Mouse (Mus musculus): ENCODE results near the gene Smarcc2. TPM values are rescaled to one million over a fixed set of nuclear protein-coding genes. Genes with fewer than 3 reads are reported as not detected.
A peak's percentile ranks its signal among the peaks of the same experiment; 100 is the strongest.
"Not testable (repeated sequence)": the region's sequence is repeated elsewhere in the genome, so short reads cannot be mapped to it uniquely, and the experiment has no call there.

Gene Smarcc2
- polyA plus RNA-seq, 1 experiment from 2014 or later: 178 TPM

DNA sequence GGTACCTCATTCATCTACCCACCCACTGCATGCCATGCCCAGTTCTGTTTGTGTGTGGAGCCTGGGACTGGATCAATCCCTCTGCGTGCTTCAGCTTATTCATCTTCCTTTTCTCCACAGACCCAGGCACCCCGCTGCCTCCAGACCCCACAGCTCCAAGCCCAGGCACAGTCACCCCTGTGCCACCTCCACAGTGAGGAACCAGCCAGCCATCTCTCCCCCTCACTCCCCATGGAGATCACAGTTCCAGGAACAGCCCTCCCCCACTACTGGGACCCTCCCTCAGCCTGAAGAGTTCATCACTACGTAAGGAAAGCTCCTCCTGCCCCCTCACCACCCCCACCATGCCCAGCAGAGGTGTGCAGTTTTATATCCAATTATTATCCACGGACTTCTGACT is 29.7 kb downstream of the Smarcc2 start:
- H3K36me3 ChIP-seq (ENCODE audit: control insufficient read depth, insufficient read depth, low read length): peaks cover 79% of the 10 kb centered on the region
- H3K4me3 ChIP-seq (ENCODE audit: low read depth, low read length): no peak overlapping the region
- no peak overlapping the region for H3K4me2 ChIP-seq (ENCODE audit: low read length)
- H3K27ac ChIP-seq (ENCODE audit: low read depth, low read length): no peak overlapping the region
- WGBS: 87% methylated on average over 4 of the region's 4 CpGs
- H3K9me3 ChIP-seq (replicated peaks; ENCODE audit: control insufficient read depth, low read length): no peaks in the 10 kb centered on the region
- DNase-seq (ENCODE audit: low spot score): no peak
- peaks cover 4% of the 10 kb centered on the region; the same call in 1 of the 2 replicates for H3K4me1 ChIP-seq (ENCODE audit: control insufficient read depth, insufficient read depth, low read length)
- ATAC-seq: no peak
- H3K9ac ChIP-seq (ENCODE audit: low read length): no peak overlapping the region
- no peaks in the 10 kb centered on the region for H3K27me3 ChIP-seq (replicated peaks; ENCODE audit: control insufficient read depth, insufficient read depth, low read length)

- H3K27ac ChIP-seq (ENCODE audit: low read depth, low read length): no peak overlapping the region
- 68% methylated on average over 5 of the region's 5 CpGs for WGBS
Measured at GRCm38 (mm10) chr10:128489380-128489779, 30.3 kb downstream of the Smarcc2 start.

GRCm38 (mm10) chr10:128489785-128490184 is 30.7 kb downstream of the Smarcc2 start:
- Histone ChIP-seq H3K9me3 (replicated peaks; ENCODE audit: control insufficient read depth, low read length) (no peaks in the 10 kb centered on the region), H3K4me1 (ENCODE audit: control insufficient read depth, insufficient read depth, low read length) (peaks cover 8% of the 10 kb centered on the region), H3K36me3 (ENCODE audit: control insufficient read depth, insufficient read depth, low read length) (peaks cover 69% of the 10 kb centered on the region), H3K4me2 (ENCODE audit: low read length) (no peak overlapping the region), H3K9ac (ENCODE audit: low read length) (no peak overlapping the region), H3K4me3 (ENCODE audit: low read depth, low read length) (no peak overlapping the region), H3K27ac (ENCODE audit: low read depth, low read length) (no peak overlapping the region), H3K27me3 (replicated peaks; ENCODE audit: control insufficient read depth, insufficient read depth, low read length) (no peaks in the 10 kb centered on the region)
- WGBS: 46% methylated on average over 4 of the region's 4 CpGs
- no peak for DNase-seq (ENCODE audit: low spot score)
- no peak for ATAC-seq

More at GRCm38 (mm10) chr10:128489380-128489779, 30.3 kb downstream of the Smarcc2 start:
- H3K4me2 ChIP-seq (ENCODE audit: low read length): no peak overlapping the region
- H3K4me1 ChIP-seq (ENCODE audit: control insufficient read depth, insufficient read depth, low read length): peaks cover 4% of the 10 kb centered on the region; the same call in 1 of the 2 replicates
- ATAC-seq (no peak), DNase-seq (ENCODE audit: low spot score) (no peak)
- H3K27me3 ChIP-seq (replicated peaks; ENCODE audit: control insufficient read depth, insufficient read depth, low read length): no peaks in the 10 kb centered on the region
- H3K4me3 ChIP-seq (ENCODE audit: low read depth, low read length): no peak overlapping the region
- H3K9me3 ChIP-seq (replicated peaks; ENCODE audit: control insufficient read depth, low read length): no peaks in the 10 kb centered on the region
- peaks cover 73% of the 10 kb centered on the region for H3K36me3 ChIP-seq (ENCODE audit: control insufficient read depth, insufficient read depth, low read length)
- H3K9ac ChIP-seq (ENCODE audit: low read length): no peak overlapping the region

GRCm38 (mm10) chr10:128490232-128490631 is 31.2 kb downstream of the Smarcc2 start:
- Histone ChIP-seq H3K27me3 (replicated peaks; ENCODE audit: control insufficient read depth, insufficient read depth, low read length) (no peaks in the 10 kb centered on the region), H3K36me3 (ENCODE audit: control insufficient read depth, insufficient read depth, low read length) (peaks cover 66% of the 10 kb centered on the region), H3K4me1 (ENCODE audit: control insufficient read depth, insufficient read depth, low read length) (peaks cover 12% of the 10 kb centered on the region), H3K4me2 (ENCODE audit: low read length) (no peak overlapping the region), H3K9ac (ENCODE audit: low read length) (no peak overlapping the region), H3K4me3 (ENCODE audit: low read depth, low read length) (no peak overlapping the region), H3K27ac (ENCODE audit: low read depth, low read length) (no peak overlapping the region), H3K9me3 (replicated peaks; ENCODE audit: control insufficient read depth, low read length) (no peaks in the 10 kb centered on the region)
- DNase-seq (ENCODE audit: low spot score) (no peak), ATAC-seq (no peak)
- 83% methylated on average over 5 of the region's 5 CpGs for WGBS

DNA sequence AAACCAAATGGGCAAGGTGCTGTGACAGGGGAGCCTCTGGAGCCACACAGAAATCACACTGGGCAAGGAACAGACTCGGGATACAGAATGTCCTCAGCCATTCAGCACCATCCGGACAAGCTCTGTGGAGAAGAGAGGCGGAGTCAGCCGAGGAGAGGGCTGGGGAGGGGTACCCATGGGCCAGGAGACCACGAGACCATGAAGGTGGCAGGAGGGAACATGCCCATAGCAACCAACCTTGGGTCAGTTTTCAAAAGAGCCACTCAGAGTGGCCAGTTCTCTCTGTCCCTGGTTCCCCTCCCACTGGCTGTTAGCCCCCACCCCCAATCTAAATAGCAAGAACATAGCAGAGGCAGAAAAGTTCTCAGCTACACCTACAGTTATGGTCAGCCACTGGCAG is 31.9 kb downstream of the Smarcc2 start:
- peaks cover 12% of the 10 kb centered on the region for H3K4me1 ChIP-seq (ENCODE audit: control insufficient read depth, insufficient read depth, low read length)
- no peak for DNase-seq (ENCODE audit: low spot score)
- no peak overlapping the region for H3K4me2 ChIP-seq (ENCODE audit: low read length)
- ATAC-seq: no peak
- no peaks in the 10 kb centered on the region for H3K27me3 ChIP-seq (replicated peaks; ENCODE audit: control insufficient read depth, insufficient read depth, low read length)
- no peak overlapping the region for H3K27ac ChIP-seq (ENCODE audit: low read depth, low read length)
- H3K9ac ChIP-seq (ENCODE audit: low read length): no peak overlapping the region
- peaks cover 59% of the 10 kb centered on the region for H3K36me3 ChIP-seq (ENCODE audit: control insufficient read depth, insufficient read depth, low read length)
- no peak overlapping the region for H3K4me3 ChIP-seq (ENCODE audit: low read depth, low read length)
- no peaks in the 10 kb centered on the region for H3K9me3 ChIP-seq (replicated peaks; ENCODE audit: control insufficient read depth, low read length)
- 41% methylated on average over 5 of the region's 5 CpGs for WGBS

- no peak for ATAC-seq
- DNase-seq (ENCODE audit: low spot score): no peak
- Histone ChIP-seq H3K27me3 (replicated peaks; ENCODE audit: control insufficient read depth, insufficient read depth, low read length) (no peaks in the 10 kb centered on the region), H3K36me3 (ENCODE audit: control insufficient read depth, insufficient read depth, low read length) (peaks cover 54% of the 10 kb centered on the region), H3K4me1 (ENCODE audit: control insufficient read depth, insufficient read depth, low read length) (peaks cover 12% of the 10 kb centered on the region), H3K9me3 (replicated peaks; ENCODE audit: control insufficient read depth, low read length) (no peaks in the 10 kb centered on the region), H3K27ac (ENCODE audit: low read depth, low read length) (no peak overlapping the region), H3K4me2 (ENCODE audit: low read length) (peak overlapping the region; percentile 16; the same call in 1 of the 2 replicates), H3K4me3 (ENCODE audit: low read depth, low read length) (no peak overlapping the region), H3K9ac (ENCODE audit: low read length) (no peak overlapping the region)
- 83% methylated on average over 6 of the region's 6 CpGs for WGBS
Measured at GRCm38 (mm10) chr10:128491495-128491894, 32.4 kb downstream of the Smarcc2 start.

DNA sequence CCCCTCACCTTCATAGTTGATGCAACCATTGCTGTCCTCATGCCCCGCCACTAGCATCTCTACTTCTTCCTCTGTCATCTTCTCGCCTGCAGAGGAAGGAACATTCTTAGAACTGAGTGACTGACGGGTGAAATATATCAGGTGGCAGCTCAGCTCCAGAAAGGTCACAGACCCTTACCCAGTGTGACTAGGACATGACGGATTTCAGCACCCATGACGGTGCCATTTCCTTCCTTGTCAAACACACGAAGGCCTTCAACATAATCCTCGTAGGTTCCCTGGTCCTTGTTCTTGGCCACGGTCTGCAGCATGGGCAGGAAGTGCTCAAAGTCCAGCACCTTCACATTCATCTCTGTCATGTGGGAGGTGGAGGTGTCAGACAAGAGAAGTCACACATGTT is 33.0 kb downstream of the Smarcc2 start:
- Histone ChIP-seq H3K36me3 (ENCODE audit: control insufficient read depth, insufficient read depth, low read length) (peaks cover 50% of the 10 kb centered on the region), H3K4me1 (ENCODE audit: control insufficient read depth, insufficient read depth, low read length) (peaks cover 12% of the 10 kb centered on the region), H3K4me3 (ENCODE audit: low read depth, low read length) (peak overlapping the region; percentile 72), H3K4me2 (ENCODE audit: low read length) (peak overlapping the region; percentile 75), H3K9ac (ENCODE audit: low read length) (peak overlapping the region; percentile 83; the same call in 1 of the 2 replicates)
- not testable (repeated sequence) for H3K9me3 ChIP-seq (replicated peaks; ENCODE audit: control insufficient read depth, low read length); H3K27me3 ChIP-seq (replicated peaks; ENCODE audit: control insufficient read depth, insufficient read depth, low read length); DNase-seq (ENCODE audit: low spot score); H3K27ac ChIP-seq (ENCODE audit: low read depth, low read length); ATAC-seq
- WGBS: 84% methylated on average over 7 of the region's 8 CpGs

DNA sequence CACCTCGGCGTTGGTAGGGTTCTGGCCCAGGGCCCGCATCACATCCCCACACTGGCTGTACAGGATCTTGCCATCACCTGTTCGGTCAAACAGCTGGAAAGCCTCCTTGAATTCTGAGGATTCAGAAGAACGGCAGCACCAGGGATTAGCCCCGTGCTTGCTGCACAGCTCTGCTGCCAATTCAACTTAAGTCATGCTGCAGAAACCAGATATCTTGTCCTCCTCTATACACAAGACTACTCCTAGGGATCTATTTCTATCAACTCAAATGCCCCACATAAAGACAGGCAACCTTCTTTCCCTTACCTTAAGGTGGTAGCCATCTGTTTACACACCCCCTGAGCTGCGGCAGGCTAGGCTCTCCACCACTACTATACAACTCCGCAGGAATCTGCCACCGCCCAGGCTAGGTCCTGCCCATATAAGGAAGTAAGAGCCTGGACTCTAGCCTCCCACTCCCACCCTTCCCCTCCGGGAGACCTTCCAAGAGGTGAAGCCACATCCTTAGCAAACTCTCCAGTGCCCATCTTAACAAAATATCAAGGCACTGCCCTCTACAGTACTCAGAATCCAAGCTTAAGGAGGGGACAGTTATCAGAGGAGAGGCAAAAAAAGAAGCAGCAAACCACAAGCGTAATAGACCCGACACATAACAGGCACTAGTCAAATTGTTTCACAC is 33.7 kb downstream of the Smarcc2 start:
- Histone ChIP-seq H3K9ac (ENCODE audit: low read length) (peak overlapping the region; percentile 83), H3K4me2 (ENCODE audit: low read length) (peak overlapping the region; percentile 75), H3K9me3 (replicated peaks; ENCODE audit: control insufficient read depth, low read length) (no peaks in the 10 kb centered on the region), H3K4me1 (ENCODE audit: control insufficient read depth, insufficient read depth, low read length) (peaks cover 12% of the 10 kb centered on the region), H3K36me3 (ENCODE audit: control insufficient read depth, insufficient read depth, low read length) (peaks cover 43% of the 10 kb centered on the region), H3K4me3 (ENCODE audit: low read depth, low read length) (peak overlapping the region; percentile 72), H3K27me3 (replicated peaks; ENCODE audit: control insufficient read depth, insufficient read depth, low read length) (no peaks in the 10 kb centered on the region), H3K27ac (ENCODE audit: low read depth, low read length) (peak overlapping the region; percentile 92)
- ATAC-seq: 0 out of 2 replicates have a peak, but pooled peaks have one; percentile 8
- DNase-seq (ENCODE audit: low spot score): peak; percentile 48
- 30% methylated on average over 12 of the region's 12 CpGs for WGBS

GRCm38 (mm10) chr10:128493319-128493694 is 34.3 kb downstream of the Smarcc2 start:
- WGBS: 0% methylated on average over 12 of the region's 12 CpGs

More at GRCm38 (mm10) chr10:128493319-128493694, 34.3 kb downstream of the Smarcc2 start:
- no peaks in the 10 kb centered on the region for H3K27me3 ChIP-seq (replicated peaks; ENCODE audit: control insufficient read depth, insufficient read depth, low read length)
- peak overlapping the region; percentile 72 for H3K4me3 ChIP-seq (ENCODE audit: low read depth, low read length)
- peak overlapping the region; percentile 83 for H3K9ac ChIP-seq (ENCODE audit: low read length)
- no peaks in the 10 kb centered on the region for H3K9me3 ChIP-seq (replicated peaks; ENCODE audit: control insufficient read depth, low read length)
- peaks cover 12% of the 10 kb centered on the region for H3K4me1 ChIP-seq (ENCODE audit: control insufficient read depth, insufficient read depth, low read length)
- peak overlapping the region; percentile 75 for H3K4me2 ChIP-seq (ENCODE audit: low read length)
- ATAC-seq (peak; percentile 27; the same call in 1 of the 2 replicates), DNase-seq (ENCODE audit: low spot score) (no peak)
- peak overlapping the region; percentile 92 for H3K27ac ChIP-seq (ENCODE audit: low read depth, low read length)
- H3K36me3 ChIP-seq (ENCODE audit: control insufficient read depth, insufficient read depth, low read length): peaks cover 37% of the 10 kb centered on the region

All from forebrain, embryonic 14.5 days (tissue).